Mouse (Mus musculus) urinary bladder, postnatal 25 days (tissue): ENCODE measurements at regions not wholly inside any gene's neighbourhood (a gene's known extent, or its start where the extent isn't known, plus 50 kb on each side); places are given as distances from the start of the nearest gene placed in this dataset.

ENCODE experiments used
- DNase-seq: peaks from one replicate; pipeline ENCODE4 v3.0.0; 2022; ENCODE audit warnings: low spot score

DNA sequence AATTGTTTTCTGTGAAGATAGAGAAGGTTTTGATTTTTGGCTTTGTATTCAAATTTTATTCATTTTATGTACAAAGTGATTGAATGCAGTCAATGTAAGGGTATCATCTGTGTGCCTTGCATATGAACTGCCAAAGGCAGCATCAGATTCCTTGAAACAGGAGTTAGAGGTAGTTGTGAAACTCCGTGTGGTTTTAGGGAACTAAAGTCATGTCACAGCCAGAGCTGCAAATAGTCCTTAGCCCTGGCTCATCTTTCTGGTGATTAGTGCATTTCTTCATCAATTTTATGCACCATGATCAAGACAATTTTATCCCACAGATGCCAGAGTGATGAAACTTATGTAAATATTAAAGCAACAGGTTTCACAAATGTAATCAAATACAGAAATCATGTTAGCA, 534.4 kb downstream of the Flrt2 start:
- DNase-seq = no peak

GRCm38 (mm10) chr12:96228714-96229113, 536.7 kb downstream of the Flrt2 start:
- DNase-seq = no peak

- no peak for DNase-seq
Observed at GRCm38 (mm10) chr12:96235510-96235909, 543.5 kb downstream of the Flrt2 start.

- no peak for DNase-seq
Observed at GRCm38 (mm10) chr12:96235996-96236525, 544.0 kb downstream of the Flrt2 start.

DNA sequence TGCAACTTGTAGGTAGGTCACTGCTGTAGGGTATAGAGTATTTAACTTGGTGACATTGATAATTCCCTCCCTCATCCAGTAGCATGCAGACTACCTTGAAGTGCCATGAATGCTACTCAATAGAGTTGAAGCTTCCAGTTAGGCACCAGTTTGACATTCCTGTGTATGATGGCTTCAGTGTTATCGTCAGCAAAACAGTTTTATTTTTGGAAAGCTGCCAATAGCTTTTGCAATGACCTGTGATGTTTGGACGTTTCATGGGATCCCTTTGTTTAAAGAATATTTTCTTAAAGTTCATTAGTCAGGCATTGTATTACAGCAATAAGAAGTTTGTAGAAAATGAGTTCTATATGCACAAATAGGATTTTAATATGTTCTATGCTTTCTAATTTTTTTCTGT, 547.6 kb downstream of the Flrt2 start:
- DNase-seq = no peak

GRCm38 (mm10) chr12:96261978-96262377, 570.0 kb downstream of the Flrt2 start:
- DNase-seq = no peak

GRCm38 (mm10) chr12:96275894-96276293, 583.9 kb downstream of the Flrt2 start:
- no peak for DNase-seq

GRCm38 (mm10) chr12:96311137-96311536, 619.1 kb downstream of the Flrt2 start:
- DNase-seq = peak; percentile 37

DNA sequence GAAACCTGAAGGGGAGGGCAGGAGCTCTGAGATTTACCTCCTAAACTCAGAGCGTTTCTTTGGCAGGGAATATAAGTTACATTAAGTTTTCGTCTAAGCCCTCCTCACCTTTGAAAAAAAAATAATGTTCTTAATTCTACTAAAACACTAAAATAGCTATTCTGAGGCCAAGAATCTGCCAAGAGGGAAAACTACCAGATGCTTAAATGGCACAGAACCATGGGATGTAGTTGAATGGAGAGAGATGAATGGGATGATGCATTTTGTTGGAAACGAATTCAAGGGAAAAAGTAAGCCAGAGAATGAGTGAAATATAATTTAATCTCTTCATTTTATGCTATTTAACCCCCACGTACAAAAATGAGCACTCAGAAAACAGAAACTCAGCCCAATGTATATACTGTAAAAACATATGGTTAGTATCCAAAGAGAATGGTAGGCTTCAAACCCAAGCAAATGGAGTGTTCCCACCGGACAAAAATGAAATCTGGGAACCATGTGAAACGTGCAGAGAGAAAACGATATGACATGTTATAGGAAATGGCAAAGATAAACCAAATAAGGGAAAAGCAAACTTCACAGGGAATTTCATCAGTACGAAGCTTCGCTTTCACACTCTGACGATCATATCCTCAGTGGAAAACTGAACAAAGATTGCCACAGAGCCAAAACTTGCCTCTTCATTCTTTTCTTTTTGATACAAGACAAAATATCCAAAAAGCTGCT, 631.2 kb downstream of the Flrt2 start:
- DNase-seq = no peak

- DNase-seq = no peak
Observed at GRCm38 (mm10) chr12:96351143-96351542, 659.1 kb downstream of the Flrt2 start.

- DNase-seq = no peak
Observed at GRCm38 (mm10) chr12:96378924-96379323, 686.9 kb downstream of the Flrt2 start.

DNA sequence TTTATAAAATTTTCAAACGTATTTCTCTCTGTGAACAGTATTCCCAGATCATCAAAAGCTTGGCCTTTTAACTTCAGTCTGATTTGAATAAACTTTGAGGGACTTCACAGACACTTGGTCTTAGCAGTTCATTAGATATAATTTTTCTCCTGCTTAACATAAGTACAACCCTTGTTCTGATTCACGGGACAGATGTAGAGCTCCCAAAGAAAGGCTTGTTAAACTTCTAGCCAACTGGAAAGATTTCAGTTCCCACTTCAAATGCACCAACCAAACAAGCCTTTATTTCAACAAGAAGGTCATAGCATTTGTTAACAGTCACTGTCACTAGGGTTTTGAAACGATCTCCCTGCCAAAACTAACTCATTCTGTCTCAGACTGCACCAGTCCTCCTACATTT, 727.1 kb downstream of the Flrt2 start:
- DNase-seq = no peak

DNA sequence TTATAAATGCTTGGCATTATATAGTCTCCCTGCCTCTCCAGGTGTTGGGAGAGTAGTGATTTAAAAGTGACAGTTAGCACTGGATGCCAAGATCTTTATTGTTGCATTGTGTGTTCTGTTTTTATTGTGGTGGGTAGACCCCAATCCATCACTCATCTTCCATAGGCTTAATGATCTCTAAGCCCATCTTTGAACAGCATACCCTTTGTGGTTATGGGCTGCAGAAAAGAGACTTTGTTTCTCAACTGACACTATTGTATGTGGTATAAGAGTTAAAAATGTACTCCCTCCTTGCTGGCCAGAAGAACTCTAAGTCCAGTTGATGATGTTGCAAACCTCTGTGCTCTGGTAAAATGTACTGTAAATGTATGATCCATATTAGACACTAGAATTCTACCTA, 727.5 kb downstream of the Flrt2 start:
- DNase-seq = no peak

GRCm38 (mm10) chr12:96427589-96427988, 735.6 kb downstream of the Flrt2 start:
- DNase-seq = no peak

- DNase-seq = no peak
Observed at GRCm38 (mm10) chr12:96442546-96442945, 750.5 kb downstream of the Flrt2 start.

GRCm38 (mm10) chr12:96453374-96453773, 761.3 kb downstream of the Flrt2 start:
- no peak for DNase-seq

- no peak for DNase-seq
Observed at GRCm38 (mm10) chr12:96476344-96476743, 784.3 kb downstream of the Flrt2 start.

GRCm38 (mm10) chr12:96488448-96488960, 796.5 kb downstream of the Flrt2 start:
- DNase-seq = no peak

GRCm38 (mm10) chr12:96509658-96510057, 817.6 kb downstream of the Flrt2 start:
- DNase-seq = no peak

- no peak for DNase-seq
Observed at GRCm38 (mm10) chr12:96558824-96559223, 866.8 kb downstream of the Flrt2 start.

GRCm38 (mm10) chr12:96594845-96595244, 902.8 kb downstream of the Flrt2 start:
- no peak for DNase-seq

GRCm38 (mm10) chr12:96615134-96615533, 923.1 kb downstream of the Flrt2 start:
- DNase-seq = no peak

- no peak for DNase-seq
Observed at GRCm38 (mm10) chr12:96615850-96616249, 923.8 kb downstream of the Flrt2 start.

- DNase-seq = no peak
Observed at GRCm38 (mm10) chr12:96617226-96617625, 925.2 kb downstream of the Flrt2 start.
